Mouse (Mus musculus): ENCODE results near the gene Mcm10. TPM values are rescaled to one million over a fixed set of nuclear protein-coding genes. Genes with fewer than 3 reads are reported as not detected.

Mcm10 gene
- total RNA-seq (2023) = 1 to 10 TPM; 2.2 to 2.5 TPM

GRCm38 (mm10) chr2:5012491-5013324, at the start of gene Mcm10:
Mcm10 (minus strand) TSS chr2:5012791.

DNA sequence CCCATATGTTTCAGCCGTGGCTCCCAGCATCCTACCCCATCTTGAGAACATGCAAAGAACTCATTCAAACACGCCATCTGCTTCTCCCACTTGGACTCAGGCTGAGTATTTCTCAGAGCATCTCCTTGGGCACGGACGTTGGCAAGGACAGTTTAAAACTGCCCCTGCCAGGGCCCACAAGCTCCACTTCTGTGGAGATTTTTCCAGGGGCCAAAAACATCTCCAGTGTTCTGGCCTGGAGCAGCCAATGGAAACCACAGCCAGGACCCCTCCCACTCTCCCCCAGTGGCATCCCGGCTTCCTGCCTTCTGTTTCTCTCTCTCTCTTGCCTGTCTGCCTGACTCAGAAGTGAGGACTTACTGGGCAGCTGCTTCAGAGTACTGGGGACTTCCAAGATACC, 36.8 kb downstream of the Mcm10 start, which contains the start of gene Ucma:
TSS of gene Ucma (plus strand) at position 316 of the 400 bp plus-strand sequence.

Other genes starting within 250 kb of the Mcm10 start
- 10 to 100 TPM; 20.4 to 22.5 TPM for gene Sephs1, start 131.2 kb downstream of the Mcm10 start, total RNA-seq (2023)
- gene Phyh, start 93.8 kb downstream of the Mcm10 start, total RNA-seq (2023) = 10 to 100 TPM; 51.1 to 58.5 TPM
- not detected for gene Ucma, start 36.7 kb downstream of the Mcm10 start, total RNA-seq (2023)
- 1 to 10 TPM; 4.4 to 5.0 TPM for gene Optn, start 51.3 kb upstream of the Mcm10 start, total RNA-seq (2023)
- gene Ccdc3, start 125.0 kb upstream of the Mcm10 start, total RNA-seq (2023) = not detected